Mouse (Mus musculus) heart, adult 2 months (tissue): ENCODE measurements around the gene P2ry12. TPM values are rescaled to one million over a fixed set of nuclear protein-coding genes. Genes with fewer than 3 reads are reported as not detected.

ENCODE experiments used
- DNase-seq, 2 experiments: peaks; one replicate each; pipeline ENCODE4 v3.0.0; 2021
- H3K27ac ChIP-seq: fragments of 200-600 bp; 2 replicates; pipeline ENCODE4 v1.8.1; 2022
- H3K27me3 ChIP-seq: fragments of 200-500 bp; 2 replicates; pipeline ENCODE4 v1.6.1; 2012; ENCODE audit warnings: mild to moderate bottlenecking, low read length, inconsistent platforms, mixed read lengths; ENCODE audit not compliant: control insufficient read depth, insufficient read depth
- H3K36me3 ChIP-seq: fragments of 200-500 bp; 2 replicates; pipeline ENCODE4 v1.6.1; 2012; ENCODE audit warnings: low read length, inconsistent platforms; ENCODE audit not compliant: control insufficient read depth, insufficient read depth
- H3K4me1 ChIP-seq: fragments of 200-500 bp; 2 replicates; pipeline ENCODE4 v1.6.1; 2011; ENCODE audit warnings: low read length; ENCODE audit not compliant: control insufficient read depth, insufficient read depth
- H3K4me3 ChIP-seq: fragments of 200-600 bp; 2 replicates; pipeline ENCODE4 v1.8.1; 2022
- H3K79me2 ChIP-seq: fragments of 200-500 bp; replicated peaks from 2 replicates; pipeline ENCODE4 v1.6.1; 2012; ENCODE audit warnings: mild to moderate bottlenecking, inconsistent platforms, low read length, moderate library complexity, mixed read lengths; ENCODE audit not compliant: control insufficient read depth, insufficient read depth
- H3K9ac ChIP-seq: fragments of 200-500 bp; 2 replicates; pipeline ENCODE4 v1.6.1; 2012; ENCODE audit warnings: low read depth, mild to moderate bottlenecking, control low read depth, inconsistent platforms, low read length, mixed read lengths
- CTCF ChIP-seq: fragments of 200-600 bp; IDR thresholded peaks from 2 replicates; pipeline ENCODE4 v1.8.1; 2022; ENCODE audit warnings: antibody characterized with exemption, mild to moderate bottlenecking, moderate library complexity
- EP300 ChIP-seq: fragments of 200-500 bp; IDR thresholded peaks from 2 replicates; pipeline ENCODE4 v1.6.1; 2011; ENCODE audit warnings: low read depth, low read length, control low read depth; ENCODE audit not compliant: insufficient read depth
- POLR2A ChIP-seq: fragments of 200-500 bp; IDR thresholded peaks from 2 replicates; pipeline ENCODE4 v1.6.1; 2011; ENCODE audit warnings: mild to moderate bottlenecking, low read depth, low read length, control low read depth; ENCODE audit not compliant: insufficient read depth
- WGBS: fragments of 180-500 bp; shearing (Covaris S2); methylation state at CpG from one replicate; pipeline ENCODE4 v1.1.7; 2018; 5-methylcytosine and 5-hydroxymethylcytosine counted together
- intact Hi-C: fragments of 180-260 bp; cut with DNase I; formaldehyde crosslinking; loops from one replicate; pipeline ENCODE4 v1.15.1; 2025
- polyA plus RNA-seq: library from polyadenylated mRNA; depleted of rRNA; stranded (reverse); fragments of >200 nt; gene quantifications from 2 replicates; pipeline ENCODE4 v1.2.3, GENCODE M21; 2012
- total RNA-seq, 2 experiments: library from RNA; stranded (reverse); gene quantifications; 2 replicates each; pipeline ENCODE4 v1.2.3; 2021

Gene P2ry12
- total and polyA plus RNA-seq, 3 experiments: 2.0 to 6.4 (median 4.1) TPM

DNA sequence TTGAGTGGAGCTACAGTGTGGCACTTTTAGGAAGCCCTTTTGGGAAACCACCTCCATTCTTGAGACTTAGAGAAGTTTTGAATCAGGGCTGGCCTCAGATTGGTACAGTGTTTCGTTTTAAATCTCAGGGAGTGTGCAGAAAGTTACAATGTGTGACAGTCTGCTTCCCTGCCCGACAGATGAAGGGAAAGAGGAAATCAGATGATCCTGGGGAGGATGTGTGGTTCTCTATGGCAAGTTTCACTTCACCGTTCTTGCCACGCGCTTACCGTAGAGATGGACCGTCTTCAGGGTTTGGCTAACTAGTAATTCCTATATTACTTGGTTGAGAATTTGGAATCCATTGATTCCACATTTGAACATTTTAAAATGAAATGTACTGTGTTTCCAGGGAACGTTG lies 50.9 kb downstream of the P2ry12 start:
- H3K4me3 ChIP-seq: no peak overlapping the region
- no peaks in the 10 kb centered on the region for H3K36me3 ChIP-seq
- intact Hi-C loops: no loop called here
- no peak for TF ChIP-seq EP300
- no peak for TF ChIP-seq POLR2A
- no peak for TF ChIP-seq CTCF
- no peaks in the 10 kb centered on the region; the same call in 1 of the 2 replicates for H3K4me1 ChIP-seq
- no peaks in the 10 kb centered on the region for H3K79me2 ChIP-seq
- no peak overlapping the region for H3K27ac ChIP-seq
- peak in 1 of 2 experiments; percentile 18 for DNase-seq
- 84% methylated on average over 8 of the region's 8 CpGs for WGBS
- no peak overlapping the region for H3K9ac ChIP-seq
- H3K27me3 ChIP-seq: no peaks in the 10 kb centered on the region

DNA sequence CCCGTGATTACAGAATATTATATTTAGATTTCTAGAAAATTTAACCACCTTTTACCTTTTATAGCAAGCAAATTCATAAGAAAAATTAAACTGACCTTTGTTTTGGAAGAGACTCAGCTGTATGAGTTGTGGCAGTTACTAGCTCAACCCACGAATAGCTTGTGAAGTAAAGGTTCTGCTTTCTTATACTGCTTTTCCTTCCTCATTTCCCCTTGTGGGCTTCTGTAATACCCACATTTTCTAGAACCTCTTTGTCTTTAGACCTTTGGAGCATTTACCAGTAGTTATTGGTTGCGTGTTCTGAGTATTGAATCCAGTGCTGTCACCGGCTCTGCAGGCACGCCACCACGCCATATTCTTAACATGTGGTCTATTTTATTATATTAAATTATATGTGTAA lies 51.9 kb downstream of the P2ry12 start, which contains the start of gene P2ry13:
Gene P2ry13 (minus strand): TSS at position 156 of the 400 bp plus-strand sequence.
- Histone ChIP-seq H3K4me3 (0 out of 2 replicates have a peak within 1 kb of the TSS, but pooled peaks have one; percentile 2), H3K36me3 (no peaks in the 10 kb centered on the region), H3K9ac (no peak within 1 kb of the TSS), H3K4me1 (no peaks in the 10 kb centered on the region; the same call in 1 of the 2 replicates), H3K79me2 (no peaks in the 10 kb centered on the region), H3K27me3 (no peaks in the 10 kb centered on the region), H3K27ac (no peak within 1 kb of the TSS)
- no peak for DNase-seq
- TF ChIP-seq POLR2A (no peak), EP300 (no peak), CTCF (no peak)
- 88% methylated on average over 6 of the region's 6 CpGs for WGBS
- intact Hi-C loops: no loop called here

DNA sequence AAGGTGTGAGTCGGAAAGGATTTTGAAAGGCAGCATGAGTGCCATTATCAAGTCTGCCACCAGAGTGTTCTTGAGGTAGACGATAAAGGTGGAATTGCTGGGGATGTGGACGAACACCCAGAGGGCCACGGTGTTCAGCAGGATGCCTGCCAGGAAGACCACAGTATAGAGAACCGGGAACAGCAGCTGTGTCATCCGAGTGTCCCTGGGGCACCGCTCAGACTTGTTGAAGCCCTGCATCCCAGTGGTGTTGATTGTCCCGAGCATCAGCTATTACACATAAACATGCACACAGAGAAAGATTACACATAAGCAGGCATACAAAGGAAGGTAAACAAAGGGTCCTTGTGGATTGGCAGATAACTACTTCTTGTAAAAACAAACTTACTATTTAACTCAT lies 52.6 kb downstream of the P2ry12 start:
- intact Hi-C loops: no loop called here
- Histone ChIP-seq H3K4me3 (no peak overlapping the region), H3K9ac (no peak overlapping the region), H3K79me2 (no peaks in the 10 kb centered on the region), H3K27ac (no peak overlapping the region), H3K36me3 (no peaks in the 10 kb centered on the region), H3K27me3 (no peaks in the 10 kb centered on the region), H3K4me1 (no peaks in the 10 kb centered on the region; the same call in 1 of the 2 replicates)
- no peak for DNase-seq
- TF ChIP-seq EP300 (no peak), CTCF (no peak), POLR2A (no peak)
- WGBS: 44% methylated on average over 8 of the region's 8 CpGs

DNA sequence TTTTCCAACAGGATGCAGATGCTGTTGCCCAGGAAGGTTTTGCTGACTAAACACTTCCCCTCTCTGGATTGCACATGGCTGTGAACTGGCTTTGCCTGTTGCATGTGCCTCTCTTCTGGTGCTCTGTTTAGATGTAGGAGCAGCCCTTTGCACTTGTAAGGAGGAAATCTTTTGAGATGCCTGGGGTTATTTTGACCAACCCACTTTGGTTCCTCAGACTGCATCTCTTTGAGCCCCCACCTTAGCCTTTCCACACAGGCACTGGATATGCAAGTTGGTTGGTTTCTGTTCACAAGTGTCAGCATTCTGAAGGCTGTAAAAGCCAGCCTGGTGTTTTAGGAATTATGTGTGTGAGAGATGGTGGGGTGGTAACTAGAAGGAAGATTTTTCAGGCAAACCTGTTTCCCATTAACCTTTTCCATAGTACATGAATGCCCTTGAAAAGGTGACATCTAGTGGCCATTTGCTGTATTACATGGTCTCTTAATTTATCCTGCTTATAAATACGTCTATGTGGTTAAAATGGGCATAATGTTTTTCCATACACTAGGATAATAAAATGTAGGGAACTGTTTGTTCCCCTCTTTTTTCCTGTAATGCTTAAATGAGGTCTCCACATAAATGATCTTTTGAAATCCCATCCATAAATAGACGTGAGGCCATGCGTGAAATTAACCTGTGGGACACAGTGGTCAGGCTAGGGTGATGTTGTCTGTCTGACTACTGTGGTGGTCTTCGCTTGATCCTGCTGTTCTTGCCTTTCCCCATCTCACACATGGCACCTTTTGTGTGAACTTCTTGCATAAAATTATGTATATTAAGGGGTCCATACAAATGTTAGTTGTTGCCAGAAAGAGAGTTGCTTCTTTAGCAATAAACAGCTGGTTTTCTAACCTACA lies 53.8 kb downstream of the P2ry12 start:
- no peaks in the 10 kb centered on the region; the same call in none of the 2 replicates for H3K4me1 ChIP-seq
- 66% methylated on average over 4 of the region's 4 CpGs for WGBS
- H3K27me3 ChIP-seq: no peaks in the 10 kb centered on the region
- intact Hi-C loops: loop anchor here (2.0 to 5.0 kb wide), 3 partner anchors 37 to 130 kb away; no protein-coding TSS in a partner anchor
- H3K4me3 ChIP-seq: no peak overlapping the region
- H3K36me3 ChIP-seq: no peaks in the 10 kb centered on the region
- no peak overlapping the region for H3K9ac ChIP-seq
- no peak for DNase-seq
- TF ChIP-seq CTCF (peak; percentile 94), EP300 (no peak)
- H3K27ac ChIP-seq: no peak overlapping the region
- no peaks in the 10 kb centered on the region for H3K79me2 ChIP-seq

DNA sequence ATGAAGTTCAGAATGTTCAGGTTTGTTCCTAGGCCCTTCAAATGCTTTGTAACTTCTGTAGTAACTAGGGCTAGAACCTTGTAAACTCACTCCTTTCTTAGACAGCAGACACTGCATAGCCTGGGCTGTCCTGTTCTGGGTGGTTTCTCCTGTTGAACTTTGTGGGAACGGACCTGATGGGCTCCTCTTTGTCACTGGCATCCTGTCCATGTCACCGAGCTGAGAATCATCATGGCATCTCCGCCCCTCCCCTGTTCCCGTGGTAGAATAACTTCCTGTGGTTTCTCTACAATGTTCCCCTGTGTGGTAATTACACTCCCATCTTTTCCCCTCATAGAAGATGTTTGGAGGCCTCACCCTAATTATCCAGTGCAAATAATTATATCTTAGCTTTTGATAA lies 56.7 kb downstream of the P2ry12 start:
- Histone ChIP-seq H3K4me3 (no peak overlapping the region), H3K27ac (no peak overlapping the region), H3K9ac (no peak overlapping the region), H3K36me3 (no peaks in the 10 kb centered on the region), H3K79me2 (no peaks in the 10 kb centered on the region), H3K4me1 (no peaks in the 10 kb centered on the region; the same call in none of the 2 replicates), H3K27me3 (no peaks in the 10 kb centered on the region)
- TF ChIP-seq EP300: no peak
- TF ChIP-seq POLR2A: no peak
- no peak for TF ChIP-seq CTCF
- intact Hi-C loops: loop anchor here (5.0 kb wide), 1 partner anchor 34 kb away; no protein-coding TSS in a partner anchor
- DNase-seq: no peak
- 50% methylated on average over 4 of the region's 4 CpGs for WGBS
